Mouse (Mus musculus) embryonic facial prominence, embryonic 10.5 days (tissue): ENCODE measurements around the gene Gadl1. TPM values are rescaled to one million over a fixed set of nuclear protein-coding genes. Genes with fewer than 3 reads are reported as not detected.

Source experiments
- DNase-seq: peaks from one replicate; pipeline ENCODE4 v3.0.0-alpha.2; 2017; ENCODE audit warnings: low spot score
- H3K27ac ChIP-seq: fragments of 300-500 bp; sonication (generic); replicated peaks from 2 replicates; pipeline ENCODE4 v1.5.1; 2016; ENCODE audit warnings: mild to moderate bottlenecking
- H3K27me3 ChIP-seq: fragments of 300-500 bp; sonication (generic); replicated peaks from 2 replicates; pipeline ENCODE4 v1.6.1; 2016; ENCODE audit warnings: low read depth, mild to moderate bottlenecking; ENCODE audit not compliant: poor library complexity, severe bottlenecking
- H3K36me3 ChIP-seq: fragments of 300-500 bp; sonication (generic); replicated peaks from 2 replicates; pipeline ENCODE4 v1.6.1; 2016; ENCODE audit warnings: mild to moderate bottlenecking, moderate library complexity
- H3K4me1 ChIP-seq: fragments of 300-500 bp; sonication (generic); 2 replicates; pipeline ENCODE4 v1.6.1; 2016
- H3K4me3 ChIP-seq: fragments of 300-500 bp; sonication (generic); 2 replicates; pipeline ENCODE4 v1.5.1; 2016; ENCODE audit warnings: mild to moderate bottlenecking, moderate library complexity
- H3K9me3 ChIP-seq: fragments of 300-500 bp; sonication (generic); 2 replicates; pipeline ENCODE4 v1.6.1; 2016; ENCODE audit warnings: mild to moderate bottlenecking
- WGBS: fragments of 180-500 bp; shearing (Covaris S2); methylation state at CpG from one replicate; pipeline ENCODE4 v1.1.7; 2016; 5-methylcytosine and 5-hydroxymethylcytosine counted together
- polyA plus RNA-seq: library from polyadenylated mRNA; unstranded; fragments of >200 nt; fragmentation: Nextera tagmentation; extraction: Ambion mirVana; gene quantifications from 2 replicates; pipeline ENCODE4 v1.2.1, GENCODE M21; 2016

Gene Gadl1
- 0.35 and 0.43 TPM in 2 replicates for polyA plus RNA-seq

DNA sequence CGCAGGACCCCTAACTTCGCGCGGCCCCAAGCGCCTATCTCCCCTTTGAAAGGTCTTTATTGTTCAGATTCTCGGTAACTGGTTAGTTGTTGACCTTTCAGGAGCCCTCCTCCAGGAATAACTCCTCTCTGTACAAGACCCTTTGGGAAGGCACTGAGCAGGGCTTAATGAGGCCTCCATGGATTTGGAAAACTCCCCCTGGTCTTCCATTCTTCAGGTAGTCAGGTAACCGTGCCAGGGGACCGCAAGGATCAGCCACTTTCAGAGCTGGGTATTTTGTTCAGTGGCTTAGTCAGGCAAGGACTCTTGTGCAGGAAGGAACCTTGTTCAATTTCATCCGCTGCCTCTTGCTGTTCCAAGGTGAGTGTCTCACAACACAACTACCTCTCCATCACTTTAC is at the start of gene Gadl1:
Gene Gadl1, plus strand, starts transcription at position 301 of the 400 bp plus-strand sequence.
- Histone ChIP-seq H3K9me3 (no peaks in the 10 kb centered on the region), H3K4me3 (peak within 1 kb of the TSS; percentile 28; the same call in 1 of the 2 replicates), H3K36me3 (no peaks in the 10 kb centered on the region), H3K27me3 (peaks cover 10% of the 10 kb centered on the region; the same call in 1 of the 2 replicates), H3K27ac (no peak within 1 kb of the TSS), H3K4me1 (peaks cover 11% of the 10 kb centered on the region; the same call in 1 of the 2 replicates)
- no peak for DNase-seq
- WGBS = 57% methylated on average over 9 of the region's 9 CpGs

DNA sequence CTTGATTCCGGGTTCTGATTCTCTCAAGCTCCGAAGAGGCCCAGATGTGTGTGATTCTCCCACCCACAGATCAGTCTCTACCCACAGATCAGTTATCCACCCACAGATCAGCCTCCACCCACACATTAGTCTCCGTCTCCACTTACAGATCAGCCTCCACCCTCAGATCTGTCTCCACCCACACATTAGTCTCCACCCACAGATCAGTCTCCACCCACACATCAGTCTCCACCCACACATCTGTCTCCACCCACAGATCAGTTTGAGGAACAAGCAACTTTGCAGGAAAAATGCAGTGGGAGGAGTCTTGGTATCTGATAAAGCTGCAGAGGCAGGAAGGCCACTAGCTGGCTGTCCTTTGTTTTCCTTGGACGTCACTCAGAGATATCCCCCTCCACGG is 46.5 kb upstream of the Gadl1 start:
- Histone ChIP-seq H3K36me3 (no peaks in the 10 kb centered on the region), H3K27ac (no peak overlapping the region), H3K4me3 (no peak overlapping the region), H3K9me3 (no peaks in the 10 kb centered on the region), H3K4me1 (no peaks in the 10 kb centered on the region), H3K27me3 (no peaks in the 10 kb centered on the region)
- WGBS = 77% methylated on average over 5 of the region's 5 CpGs
- no peak for DNase-seq

DNA sequence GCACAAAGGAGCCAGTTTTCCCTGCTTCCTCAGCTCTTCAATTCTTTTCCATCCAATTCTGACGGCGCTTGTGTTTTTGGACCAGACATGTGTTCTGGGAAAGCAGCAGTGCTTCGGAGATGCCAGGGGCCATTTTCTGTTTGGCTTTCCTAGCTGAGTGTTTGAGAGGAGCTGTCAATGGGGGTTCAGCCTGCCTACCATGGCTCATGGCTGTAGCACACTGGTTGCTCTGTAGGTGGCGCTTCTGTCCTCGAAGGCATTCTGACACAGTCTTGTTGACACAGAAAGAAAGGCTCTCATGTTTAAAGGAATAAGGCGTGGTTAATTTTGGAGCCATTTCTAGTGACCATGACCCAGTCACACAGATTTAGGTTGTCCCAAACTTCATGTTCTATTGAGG is 45.9 kb upstream of the Gadl1 start:
- no peak for DNase-seq
- no peak overlapping the region for H3K4me3 ChIP-seq
- H3K27ac ChIP-seq = no peak overlapping the region
- H3K27me3 ChIP-seq = no peaks in the 10 kb centered on the region
- 71% methylated on average over 6 of the region's 6 CpGs for WGBS
- no peaks in the 10 kb centered on the region for H3K36me3 ChIP-seq
- no peaks in the 10 kb centered on the region for H3K9me3 ChIP-seq
- H3K4me1 ChIP-seq = no peaks in the 10 kb centered on the region

DNA sequence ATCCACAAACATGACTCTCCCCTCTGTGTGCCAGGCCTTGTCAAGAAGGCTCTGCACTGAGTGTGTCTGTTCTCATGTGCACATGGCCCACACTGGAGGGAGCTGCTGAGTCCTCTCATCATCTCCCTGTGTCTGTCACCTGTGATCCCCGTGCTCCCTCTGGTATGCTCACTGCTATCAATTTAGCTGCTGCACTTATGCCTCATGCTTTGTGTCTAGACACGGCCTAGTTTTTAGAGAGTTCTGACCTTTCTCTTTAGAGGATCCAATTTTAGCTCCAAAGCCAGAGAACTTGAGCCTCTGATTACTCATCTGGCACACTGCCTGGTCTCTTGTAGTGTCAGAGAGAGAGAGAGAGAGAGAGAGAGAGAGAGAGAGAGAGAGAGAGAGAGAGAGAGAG is 42.0 kb upstream of the Gadl1 start:
- DNase-seq = no peak
- H3K27ac ChIP-seq = no peak overlapping the region
- H3K4me1 ChIP-seq = no peaks in the 10 kb centered on the region
- no peaks in the 10 kb centered on the region for H3K36me3 ChIP-seq
- H3K27me3 ChIP-seq = no peaks in the 10 kb centered on the region
- H3K9me3 ChIP-seq = no peaks in the 10 kb centered on the region
- no peak overlapping the region for H3K4me3 ChIP-seq
- 79% methylated on average over 2 of the region's 2 CpGs for WGBS

DNA sequence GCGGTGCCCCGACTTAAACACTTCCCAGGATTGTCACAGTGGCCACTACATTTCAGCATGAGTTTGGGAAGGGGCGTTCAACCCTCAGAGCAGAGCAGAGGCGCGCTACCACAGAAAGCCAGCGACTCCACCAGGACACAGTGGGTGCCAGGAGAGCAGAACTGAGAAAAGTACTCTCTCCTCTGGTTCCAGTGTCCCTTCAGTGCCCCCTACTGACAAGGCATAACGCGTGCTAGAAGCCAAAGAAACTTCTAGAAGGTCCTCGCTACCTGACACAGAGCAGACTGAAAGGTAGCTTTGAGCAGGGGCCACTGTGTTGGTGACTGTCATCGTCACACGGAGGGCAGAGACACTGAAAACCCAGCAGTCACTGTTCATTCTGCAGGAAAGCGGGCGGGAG is 39.1 kb upstream of the Gadl1 start:
- H3K36me3 ChIP-seq = no peaks in the 10 kb centered on the region
- no peak for DNase-seq
- H3K9me3 ChIP-seq = no peaks in the 10 kb centered on the region
- no peaks in the 10 kb centered on the region for H3K27me3 ChIP-seq
- WGBS = 91% methylated on average over 13 of the region's 13 CpGs
- no peak overlapping the region for H3K27ac ChIP-seq
- H3K4me3 ChIP-seq = no peak overlapping the region
- no peaks in the 10 kb centered on the region for H3K4me1 ChIP-seq

DNA sequence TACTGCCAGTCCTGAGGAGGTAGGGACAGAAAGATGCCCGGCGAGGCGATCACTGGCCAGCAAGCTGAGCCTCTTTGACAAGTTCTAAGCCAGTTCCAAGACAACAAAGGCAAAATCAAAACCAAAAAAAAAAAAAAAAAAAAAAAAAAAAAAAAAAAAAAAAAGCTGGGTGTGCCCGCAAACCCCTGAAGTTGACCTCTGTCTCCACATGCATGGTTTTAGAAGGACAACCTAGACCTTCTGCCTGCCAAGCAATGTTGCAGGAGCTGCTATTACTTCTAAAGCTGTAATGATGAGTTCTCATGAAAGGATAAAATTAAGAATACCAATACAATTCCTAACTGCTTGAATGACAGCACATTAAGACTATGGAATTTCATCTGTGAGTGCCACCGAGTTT is 38.6 kb upstream of the Gadl1 start:
- WGBS = 92% methylated on average over 5 of the region's 5 CpGs
- Histone ChIP-seq H3K9me3 (no peaks in the 10 kb centered on the region), H3K27me3 (no peaks in the 10 kb centered on the region), H3K4me1 (no peaks in the 10 kb centered on the region), H3K36me3 (no peaks in the 10 kb centered on the region), H3K4me3 (no peak overlapping the region), H3K27ac (no peak overlapping the region)
- DNase-seq = no peak

DNA sequence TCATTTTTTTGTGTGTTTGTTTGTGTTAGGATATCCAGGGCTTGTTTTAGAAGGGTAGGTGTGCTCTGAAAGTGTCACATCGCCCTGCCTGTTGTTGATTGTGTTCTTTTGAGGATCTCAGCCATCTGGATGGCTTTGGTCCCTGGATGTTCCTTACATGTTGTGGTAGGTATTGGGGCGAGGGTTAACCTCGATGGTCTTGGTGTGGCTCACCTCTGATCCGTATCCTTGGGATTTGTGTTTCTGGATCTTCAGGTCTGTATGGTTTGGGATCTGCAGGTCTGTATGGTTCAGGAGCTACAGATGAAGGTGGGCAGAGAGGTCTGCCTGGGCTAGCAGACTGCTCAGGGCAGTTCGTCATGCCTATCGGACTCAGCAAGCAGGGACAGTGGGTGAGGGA is 28.8 kb upstream of the Gadl1 start:
- H3K36me3 ChIP-seq = no peaks in the 10 kb centered on the region
- no peaks in the 10 kb centered on the region for H3K9me3 ChIP-seq
- no peak for DNase-seq
- H3K4me3 ChIP-seq = no peak overlapping the region
- H3K27ac ChIP-seq = no peak overlapping the region
- no peaks in the 10 kb centered on the region for H3K4me1 ChIP-seq
- no peaks in the 10 kb centered on the region for H3K27me3 ChIP-seq
- 91% methylated on average over 6 of the region's 6 CpGs for WGBS

DNA sequence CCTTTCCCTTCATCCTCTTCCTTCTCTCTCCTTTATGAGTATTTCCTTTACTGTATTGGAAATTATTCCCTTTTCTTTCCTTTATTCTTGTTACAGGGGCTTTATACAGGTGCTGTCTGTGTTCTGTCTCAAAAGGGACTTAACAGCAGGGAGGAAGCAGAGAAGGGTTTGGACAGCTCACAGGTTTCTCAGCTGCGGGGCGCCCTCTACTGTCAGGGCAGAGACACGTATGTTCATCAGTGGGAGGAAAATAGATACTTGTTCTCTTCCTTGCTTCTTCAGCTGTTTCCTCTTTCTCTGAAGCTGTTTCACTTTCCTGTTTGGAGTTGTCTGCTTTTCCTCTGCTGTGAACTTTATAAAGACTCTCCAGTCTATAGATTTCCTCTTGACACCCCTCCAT is 28.1 kb upstream of the Gadl1 start:
- H3K4me1 ChIP-seq = no peaks in the 10 kb centered on the region
- H3K36me3 ChIP-seq = no peaks in the 10 kb centered on the region
- no peak overlapping the region for H3K27ac ChIP-seq
- DNase-seq = no peak
- no peaks in the 10 kb centered on the region for H3K27me3 ChIP-seq
- no peak overlapping the region for H3K4me3 ChIP-seq
- no peaks in the 10 kb centered on the region for H3K9me3 ChIP-seq
- 82% methylated on average over 3 of the region's 3 CpGs for WGBS

DNA sequence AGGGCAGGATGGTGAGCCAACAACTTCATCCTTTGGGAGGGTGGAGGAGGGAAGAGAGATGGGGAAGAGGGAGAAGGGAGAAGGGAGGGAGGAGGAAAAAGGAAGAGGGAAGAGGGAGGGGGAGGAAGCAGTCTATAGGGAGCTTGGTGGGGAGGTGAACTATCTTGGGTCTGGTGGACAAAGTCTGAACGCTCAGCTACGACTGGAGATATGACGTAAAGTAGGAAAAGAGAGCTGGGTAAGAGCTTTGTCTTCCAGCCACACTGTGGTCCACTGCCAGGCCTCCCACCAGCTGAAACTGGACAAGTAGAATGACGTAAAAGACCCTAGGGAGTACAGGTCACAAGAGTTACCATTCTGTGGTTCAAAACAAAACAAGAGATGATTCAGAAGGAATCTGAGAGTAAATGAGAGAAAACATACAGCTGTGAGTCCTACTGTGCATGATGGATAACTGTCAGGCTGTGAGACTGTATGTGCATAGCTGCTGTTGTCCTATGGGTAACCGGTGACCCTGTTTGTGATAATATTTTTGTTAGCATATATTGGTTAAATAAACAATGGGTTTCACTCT is 26.5 kb upstream of the Gadl1 start:
- no peak for DNase-seq
- Histone ChIP-seq H3K4me3 (no peak overlapping the region), H3K27me3 (no peaks in the 10 kb centered on the region), H3K27ac (no peak overlapping the region), H3K9me3 (no peaks in the 10 kb centered on the region), H3K36me3 (no peaks in the 10 kb centered on the region), H3K4me1 (no peaks in the 10 kb centered on the region)
- WGBS = 83% methylated on average over 5 of the region's 5 CpGs

DNA sequence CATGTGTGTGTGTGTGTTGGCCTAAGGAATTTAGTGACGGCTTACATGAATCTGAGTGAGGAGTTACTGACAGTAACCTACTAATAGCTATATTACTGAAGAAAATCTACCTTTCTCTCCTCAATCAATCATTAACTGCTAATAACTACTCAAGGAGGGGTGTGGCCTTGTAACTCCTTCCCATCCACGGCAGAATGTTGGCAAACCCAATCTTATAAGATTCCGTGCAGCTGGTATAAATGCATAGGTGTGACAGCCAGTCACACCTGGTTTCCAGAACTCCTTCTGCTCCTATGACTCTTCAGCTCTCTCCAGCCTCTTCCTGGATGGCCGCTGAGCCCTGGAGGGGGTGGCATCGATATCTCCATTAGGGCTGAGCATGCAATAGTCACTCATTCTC is 25.8 kb upstream of the Gadl1 start:
- Histone ChIP-seq H3K9me3 (no peaks in the 10 kb centered on the region), H3K27ac (no peak overlapping the region)
- 87% methylated on average over 5 of the region's 5 CpGs for WGBS

DNA sequence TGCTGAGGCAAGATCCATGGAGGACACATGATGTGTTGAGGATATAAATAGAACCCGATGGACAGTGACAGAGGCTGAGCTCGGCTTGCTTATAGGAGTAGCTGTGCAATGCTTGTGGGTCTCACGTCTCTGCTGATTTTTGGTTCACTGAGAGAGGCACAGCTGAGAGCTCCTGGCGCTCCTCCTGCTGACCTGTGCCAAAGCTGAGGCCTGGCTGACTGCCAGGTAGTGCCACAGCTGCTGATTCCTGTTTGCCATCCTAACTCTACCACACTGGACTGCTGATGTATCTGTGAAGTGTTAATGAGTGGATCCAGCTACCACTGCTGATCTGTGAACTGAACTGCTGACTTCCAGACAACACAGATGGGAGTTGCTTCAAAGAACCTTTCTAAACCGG is 21.7 kb upstream of the Gadl1 start:
- Histone ChIP-seq H3K27ac (no peak overlapping the region), H3K27me3 (no peaks in the 10 kb centered on the region), H3K36me3 (no peaks in the 10 kb centered on the region), H3K4me3 (no peak overlapping the region), H3K4me1 (no peaks in the 10 kb centered on the region), H3K9me3 (no peaks in the 10 kb centered on the region)
- WGBS = 90% methylated on average over 5 of the region's 5 CpGs
- DNase-seq = no peak

More for the DNA sequence above, 25.8 kb upstream of the Gadl1 start:
- DNase-seq = no peak
- no peak overlapping the region for H3K4me3 ChIP-seq
- no peaks in the 10 kb centered on the region for H3K36me3 ChIP-seq
- H3K4me1 ChIP-seq = no peaks in the 10 kb centered on the region
- H3K27me3 ChIP-seq = no peaks in the 10 kb centered on the region

DNA sequence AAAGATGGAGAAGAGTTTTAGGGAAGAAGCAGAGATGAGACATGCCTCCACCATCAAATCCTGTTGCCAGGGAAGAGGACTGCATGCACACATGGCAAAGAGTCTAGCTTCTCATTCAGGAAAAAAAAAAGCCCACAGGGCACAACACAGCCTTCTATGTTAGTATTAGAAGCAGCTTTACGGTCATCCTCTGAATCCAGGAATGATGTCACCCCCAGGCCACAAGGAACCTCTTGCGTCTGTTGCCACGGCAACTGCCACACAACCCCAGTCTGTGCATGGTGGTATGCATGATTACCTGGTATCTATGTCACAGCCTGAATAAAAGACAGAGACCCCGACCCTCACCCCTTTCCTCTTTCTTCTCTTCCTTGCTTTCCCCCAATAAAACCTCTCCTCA is 16.1 kb upstream of the Gadl1 start:
- Histone ChIP-seq H3K36me3 (no peaks in the 10 kb centered on the region), H3K9me3 (0 out of 2 replicates have a peak, but pooled peaks cover 2% of the 10 kb centered on the region), H3K4me1 (no peaks in the 10 kb centered on the region), H3K27me3 (no peaks in the 10 kb centered on the region), H3K27ac (no peak overlapping the region), H3K4me3 (no peak overlapping the region)
- no peak for DNase-seq
- WGBS = 73% methylated on average over 4 of the region's 4 CpGs

DNA sequence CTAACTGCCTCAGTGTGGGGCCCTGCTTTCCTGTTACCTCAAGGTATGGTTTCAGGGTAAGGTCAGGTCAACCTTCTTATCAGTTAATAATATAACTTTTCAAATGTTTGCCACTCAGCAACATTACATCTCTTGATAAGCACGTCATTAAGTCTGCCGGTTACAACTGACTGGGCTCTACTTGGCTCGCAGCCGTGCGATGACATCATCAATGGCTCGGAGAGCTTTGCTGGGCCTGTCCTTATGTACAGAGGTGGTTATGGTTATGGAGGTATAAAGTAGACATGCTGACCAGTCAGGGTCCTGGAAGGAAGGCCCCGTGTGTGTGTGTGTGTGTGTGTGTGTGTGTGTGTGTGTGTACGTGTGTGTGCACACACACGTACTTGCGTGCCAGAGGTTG is 15.3 kb upstream of the Gadl1 start:
- H3K9me3 ChIP-seq = 0 out of 2 replicates have a peak, but pooled peaks cover 2% of the 10 kb centered on the region
- no peak for DNase-seq
- H3K27ac ChIP-seq = no peak overlapping the region
- whole genome bisulfite sequencing = 95% methylated on average over 10 of the region's 10 CpGs
- no peak overlapping the region for H3K4me3 ChIP-seq
- no peaks in the 10 kb centered on the region for H3K27me3 ChIP-seq
- no peaks in the 10 kb centered on the region for H3K4me1 ChIP-seq
- H3K36me3 ChIP-seq = no peaks in the 10 kb centered on the region
